Mouse (Mus musculus): ENCODE data around the gene Ociad2. TPM values are rescaled to one million over a fixed set of nuclear protein-coding genes. Genes with fewer than 3 reads are reported as not detected.
A peak's percentile ranks its signal among the peaks of the same experiment; 100 is the strongest.

The Ociad2 gene
- polyA plus RNA-seq, 1 experiment = 7.1 TPM

- H3K36me3 ChIP-seq (ENCODE audit: control insufficient read depth, insufficient read depth) = no peaks in the 10 kb centered on the region
- no peaks in the 10 kb centered on the region for H3K79me2 ChIP-seq (ENCODE audit: control insufficient read depth, insufficient read depth)
- H3K79me3 ChIP-seq (ENCODE audit: low read depth) = no peaks in the 10 kb centered on the region
- H3ac ChIP-seq (ENCODE audit: control insufficient read depth, insufficient read length, low read depth) = no peak overlapping the region
- no peaks in the 10 kb centered on the region for H3K27me3 ChIP-seq (ENCODE audit: control insufficient read depth, insufficient read depth, insufficient read length)
- no peak overlapping the region for H3K4me3 ChIP-seq (ENCODE audit: insufficient read depth, poor library complexity, severe bottlenecking)
- TF ChIP-seq USF1 (IDR thresholded peaks at IDR 0.05; ENCODE audit: low read depth) = no peak
- TF ChIP-seq MYOD1 (IDR thresholded peaks at IDR 0.05; ENCODE audit: control insufficient read depth, insufficient read length, low read depth) = no peak
- TF ChIP-seq MAX (IDR thresholded peaks at IDR 0.05) = no peak
- TF ChIP-seq FOSL1 (IDR thresholded peaks at IDR 0.05; ENCODE audit: insufficient read depth, low read length, poor library complexity, severe bottlenecking) = no peak
- no peak for TF ChIP-seq MYOG (IDR thresholded peaks at IDR 0.05; ENCODE audit: control insufficient read depth, extremely low read depth, insufficient read length)
- TF ChIP-seq CEBPB (IDR thresholded peaks at IDR 0.05; ENCODE audit: low read depth) = no peak
Observed at GRCm38 (mm10) chr5:73369731-73370130, 28.9 kb upstream of the Ociad2 start.

DNA sequence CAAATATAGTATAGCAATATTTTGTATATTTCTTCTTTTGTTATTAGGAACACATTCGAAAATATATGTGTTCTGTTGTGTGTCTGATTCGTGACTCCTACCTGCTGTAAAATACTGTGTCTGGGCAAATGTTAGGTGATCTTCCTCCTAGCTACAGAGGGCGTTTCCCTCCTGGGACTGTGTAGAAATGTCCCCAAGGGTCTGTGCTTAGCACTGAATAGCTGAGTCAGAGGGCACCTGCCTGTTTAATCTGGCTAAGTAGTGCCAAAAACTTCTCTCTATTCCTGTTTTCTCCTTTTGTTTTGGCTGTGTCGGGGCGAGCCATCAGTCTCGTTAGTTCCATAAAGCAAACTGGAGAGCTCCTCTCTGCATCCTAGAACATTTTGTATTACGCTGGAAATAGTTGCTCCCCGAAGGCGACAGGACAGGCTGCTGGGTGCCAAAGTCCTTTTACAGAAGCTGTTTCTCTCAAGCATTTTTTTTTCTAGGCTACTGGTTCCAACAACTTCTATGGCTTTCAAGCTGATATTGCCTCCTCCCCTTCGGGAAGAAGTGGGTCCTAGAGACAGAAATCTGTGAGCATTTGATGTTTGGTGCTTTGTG lies 28.1 kb upstream of the Ociad2 start:
- no peak for TF ChIP-seq CEBPB (IDR thresholded peaks at IDR 0.05; ENCODE audit: low read depth)
- no peak for TF ChIP-seq CTCF (IDR thresholded peaks at IDR 0.05; ENCODE audit: control insufficient read depth, insufficient read depth, insufficient read length)
- Histone ChIP-seq H3K4me3 (ENCODE audit: insufficient read depth, poor library complexity, severe bottlenecking) (no peak overlapping the region), H3K79me2 (ENCODE audit: control insufficient read depth, insufficient read depth) (no peaks in the 10 kb centered on the region), H3ac (ENCODE audit: control insufficient read depth, insufficient read length, low read depth) (no peak overlapping the region), H3K27me3 (ENCODE audit: control insufficient read depth, insufficient read depth, insufficient read length) (no peaks in the 10 kb centered on the region), H3K79me3 (ENCODE audit: low read depth) (no peaks in the 10 kb centered on the region), H3K36me3 (ENCODE audit: control insufficient read depth, insufficient read depth) (no peaks in the 10 kb centered on the region)

DNA sequence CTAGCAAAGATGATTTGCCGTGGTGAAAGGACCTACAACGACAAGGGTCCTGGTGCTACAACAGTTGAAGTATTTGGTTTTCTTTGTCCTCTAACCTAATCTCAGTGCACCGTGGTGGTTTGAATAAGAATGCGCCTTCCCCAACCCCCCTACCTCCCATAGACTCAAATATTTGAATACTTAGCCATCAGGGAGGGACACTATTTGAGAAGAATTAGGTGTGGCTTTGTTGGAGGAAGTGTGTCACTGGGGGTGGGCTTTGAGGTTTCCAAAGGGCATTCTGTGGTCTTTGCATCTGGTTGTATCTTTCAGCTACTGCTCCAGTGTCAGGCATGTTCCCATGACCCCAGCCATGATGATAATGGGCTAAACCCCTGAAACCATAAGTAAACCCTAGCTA lies 27.1 kb upstream of the Ociad2 start:
- Histone ChIP-seq H3K27me3 (ENCODE audit: control insufficient read depth, insufficient read depth, insufficient read length) (no peaks in the 10 kb centered on the region), H3K79me3 (ENCODE audit: low read depth) (no peaks in the 10 kb centered on the region), H3K79me2 (ENCODE audit: control insufficient read depth, insufficient read depth) (no peaks in the 10 kb centered on the region), H3K36me3 (ENCODE audit: control insufficient read depth, insufficient read depth) (no peaks in the 10 kb centered on the region), H3ac (ENCODE audit: control insufficient read depth, insufficient read length, low read depth) (no peak overlapping the region), H3K4me3 (ENCODE audit: insufficient read depth, poor library complexity, severe bottlenecking) (no peak overlapping the region)
- no peak for TF ChIP-seq MAX (IDR thresholded peaks at IDR 0.05)
- TF ChIP-seq CEBPB (IDR thresholded peaks at IDR 0.05; ENCODE audit: low read depth) = no peak
- TF ChIP-seq MYOD1 (IDR thresholded peaks at IDR 0.05; ENCODE audit: control insufficient read depth, insufficient read length, low read depth) = peak; percentile 7

GRCm38 (mm10) chr5:73364107-73364864 lies 23.5 kb upstream of the Ociad2 start:
- Histone ChIP-seq H3K79me2 (ENCODE audit: control insufficient read depth, insufficient read depth) (no peaks in the 10 kb centered on the region), H3K79me3 (ENCODE audit: low read depth) (no peaks in the 10 kb centered on the region), H3K4me3 (ENCODE audit: insufficient read depth, poor library complexity, severe bottlenecking) (no peak overlapping the region), H3K27me3 (ENCODE audit: control insufficient read depth, insufficient read depth, insufficient read length) (no peaks in the 10 kb centered on the region), H3ac (ENCODE audit: control insufficient read depth, insufficient read length, low read depth) (no peak overlapping the region), H3K36me3 (ENCODE audit: control insufficient read depth, insufficient read depth) (no peaks in the 10 kb centered on the region)
- TF ChIP-seq MYOD1 (IDR thresholded peaks at IDR 0.05; ENCODE audit: control insufficient read depth, insufficient read length, low read depth) = no peak
- TF ChIP-seq CTCF (IDR thresholded peaks at IDR 0.05; ENCODE audit: control insufficient read depth, insufficient read depth, insufficient read length) = no peak
- no peak for TF ChIP-seq USF1 (IDR thresholded peaks at IDR 0.05; ENCODE audit: low read depth)
- TF ChIP-seq CEBPB (IDR thresholded peaks at IDR 0.05; ENCODE audit: low read depth) = no peak
- no peak for TF ChIP-seq MYOG (IDR thresholded peaks at IDR 0.05; ENCODE audit: control insufficient read depth, extremely low read depth, insufficient read length)
- no peak for TF ChIP-seq FOSL1 (IDR thresholded peaks at IDR 0.05; ENCODE audit: insufficient read depth, low read length, poor library complexity, severe bottlenecking)
- TF ChIP-seq MAX (IDR thresholded peaks at IDR 0.05) = no peak

GRCm38 (mm10) chr5:73362791-73363190 lies 22.0 kb upstream of the Ociad2 start:
- Histone ChIP-seq H3K36me3 (ENCODE audit: control insufficient read depth, insufficient read depth) (no peaks in the 10 kb centered on the region), H3K4me3 (ENCODE audit: insufficient read depth, poor library complexity, severe bottlenecking) (no peak overlapping the region), H3K79me3 (ENCODE audit: low read depth) (no peaks in the 10 kb centered on the region), H3K27me3 (ENCODE audit: control insufficient read depth, insufficient read depth, insufficient read length) (no peaks in the 10 kb centered on the region), H3K79me2 (ENCODE audit: control insufficient read depth, insufficient read depth) (no peaks in the 10 kb centered on the region), H3ac (ENCODE audit: control insufficient read depth, insufficient read length, low read depth) (no peak overlapping the region)
- TF ChIP-seq FOSL1 (IDR thresholded peaks at IDR 0.05; ENCODE audit: insufficient read depth, low read length, poor library complexity, severe bottlenecking) = no peak
- TF ChIP-seq CTCF (IDR thresholded peaks at IDR 0.05; ENCODE audit: control insufficient read depth, insufficient read depth, insufficient read length) = no peak
- TF ChIP-seq USF1 (IDR thresholded peaks at IDR 0.05; ENCODE audit: low read depth) = no peak
- no peak for TF ChIP-seq MYOG (IDR thresholded peaks at IDR 0.05; ENCODE audit: control insufficient read depth, extremely low read depth, insufficient read length)
- TF ChIP-seq MYOD1 (IDR thresholded peaks at IDR 0.05; ENCODE audit: control insufficient read depth, insufficient read length, low read depth) = no peak
- TF ChIP-seq MAX (IDR thresholded peaks at IDR 0.05) = no peak
- no peak for TF ChIP-seq CEBPB (IDR thresholded peaks at IDR 0.05; ENCODE audit: low read depth)

GRCm38 (mm10) chr5:73362338-73362737 lies 21.5 kb upstream of the Ociad2 start:
- Histone ChIP-seq H3K27me3 (ENCODE audit: control insufficient read depth, insufficient read depth, insufficient read length) (no peaks in the 10 kb centered on the region), H3K79me2 (ENCODE audit: control insufficient read depth, insufficient read depth) (no peaks in the 10 kb centered on the region), H3K79me3 (ENCODE audit: low read depth) (no peaks in the 10 kb centered on the region), H3K4me3 (ENCODE audit: insufficient read depth, poor library complexity, severe bottlenecking) (no peak overlapping the region), H3K36me3 (ENCODE audit: control insufficient read depth, insufficient read depth) (no peaks in the 10 kb centered on the region), H3ac (ENCODE audit: control insufficient read depth, insufficient read length, low read depth) (no peak overlapping the region)
- no peak for TF ChIP-seq CEBPB (IDR thresholded peaks at IDR 0.05; ENCODE audit: low read depth)
- no peak for TF ChIP-seq CTCF (IDR thresholded peaks at IDR 0.05; ENCODE audit: control insufficient read depth, insufficient read depth, insufficient read length)
